In genomic region chr9:107624951-107625350, GRCm38 (mm10) we compare ENCODE assay signal across 8 mouse cellular contexts. TPM values are rescaled to one million over a fixed set of nuclear protein-coding genes. Genes with fewer than 3 reads are reported as not detected.
DNase-seq lines count a peak whose midpoint lies in the region; ATAC-seq lines count a peak whose summit lies in the region.

No protein-coding gene starts in this region.

- H3K27me3 ChIP-seq in lung, embryonic 16.5 days (ENCODE audit: control insufficient read depth, insufficient read depth, low read depth, low read length): no peaks in the 10 kb centered on the region
- no peaks in the 10 kb centered on the region for H3K27me3 ChIP-seq in limb, embryonic 12.5 days
- H3K27me3 ChIP-seq in stomach, embryonic 14.5 days (ENCODE audit: control insufficient read depth, insufficient read depth, low read length): no peaks in the 10 kb centered on the region

- no peaks in the 10 kb centered on the region for H3K9me3 ChIP-seq in lung, embryonic 16.5 days (ENCODE audit: control insufficient read depth, low read length)
- no peaks in the 10 kb centered on the region for H3K9me3 ChIP-seq in limb, embryonic 12.5 days
- no peaks in the 10 kb centered on the region for H3K9me3 ChIP-seq in stomach, embryonic 14.5 days (ENCODE audit: control insufficient read depth, low read depth, low read length)

- peak overlapping the region; percentile 36 for H3K27ac ChIP-seq in lung, embryonic 16.5 days (ENCODE audit: low read length)
- peak overlapping the region; percentile 53; the same call in 1 of the 2 replicates for H3K27ac ChIP-seq in limb, embryonic 12.5 days
- 0 out of 2 replicates have a peak overlapping the region, but pooled peaks have one; percentile 21 for H3K27ac ChIP-seq in stomach, embryonic 14.5 days (ENCODE audit: low read length)

- H3K4me2 ChIP-seq in lung, embryonic 16.5 days (ENCODE audit: low read depth, low read length): no peak overlapping the region
- H3K4me2 ChIP-seq in limb, embryonic 12.5 days: no peak overlapping the region
- no peak overlapping the region for H3K4me2 ChIP-seq in stomach, embryonic 14.5 days (replicated peaks; ENCODE audit: low read depth, low read length)

- DNase-seq in cerebellum, adult 11-12 months: peak; percentile 28
- no peak for DNase-seq in cerebellum, adult 11 months
- DNase-seq in lung, postnatal 25 days (ENCODE audit: low spot score): no peak
- no peak for DNase-seq in yolk sac, embryonic 10.5 days (ENCODE audit: low spot score)

- H3K9ac ChIP-seq in lung, embryonic 16.5 days (ENCODE audit: low read length): no peak overlapping the region
- H3K9ac ChIP-seq in limb, embryonic 12.5 days (replicated peaks): no peak overlapping the region
- H3K9ac ChIP-seq in stomach, embryonic 14.5 days (replicated peaks; ENCODE audit: low read depth, low read length): no peak overlapping the region

- WGBS in lung, embryonic 16.5 days: 90% methylated on average over 3 of the region's 3 CpGs
- WGBS in limb, embryonic 12.5 days: 90% methylated on average over 3 of the region's 3 CpGs
- 92% methylated on average over 3 of the region's 3 CpGs for WGBS in stomach, embryonic 14.5 days

- H3K4me1 ChIP-seq in lung, embryonic 16.5 days (replicated peaks; ENCODE audit: control insufficient read depth, insufficient read depth, low read length): peaks cover 51% of the 10 kb centered on the region
- peaks cover 41% of the 10 kb centered on the region for H3K4me1 ChIP-seq in limb, embryonic 12.5 days (replicated peaks)
- peaks cover 56% of the 10 kb centered on the region for H3K4me1 ChIP-seq in stomach, embryonic 14.5 days (ENCODE audit: control insufficient read depth, insufficient read depth, low read length)

- H3K4me3 ChIP-seq in lung, embryonic 16.5 days (ENCODE audit: low read length): no peak overlapping the region
- H3K4me3 ChIP-seq in limb, embryonic 12.5 days (replicated peaks): no peak overlapping the region
- no peak overlapping the region for H3K4me3 ChIP-seq in stomach, embryonic 14.5 days (ENCODE audit: low read depth, low read length)

- ATAC-seq in lung, embryonic 16.5 days (ENCODE audit: low read depth): no peak
- no peak for ATAC-seq in limb, embryonic 12.5 days (ENCODE audit: insufficient number of reproducible peaks, insufficient read depth, low FRiP score, low TSS enrichment, low read depth)
- ATAC-seq in stomach, embryonic 14.5 days (ENCODE audit: insufficient number of reproducible peaks, insufficient read depth, low FRiP score, low read depth): no peak
- ATAC-seq in CD4-positive, CD25-positive, alpha-beta regulatory T cell, adult 4 months: no peak

- peaks cover 8% of the 10 kb centered on the region for H3K36me3 ChIP-seq in lung, embryonic 16.5 days (ENCODE audit: control insufficient read depth, insufficient read depth, low read length)
- H3K36me3 ChIP-seq in limb, embryonic 12.5 days: peaks cover 73% of the 10 kb centered on the region
- H3K36me3 ChIP-seq in stomach, embryonic 14.5 days (ENCODE audit: control insufficient read depth, insufficient read depth, low read length): peaks cover 38% of the 10 kb centered on the region

RNA-seq across cellular contexts. Expression of gene Gnai2, which starts 10.2 kb away (rescaled TPM):
- 457 and 458 TPM in 2 replicates for polyA plus RNA-seq in lung, embryonic 16.5 days (2015; fragmentation: Nextera tagmentation; extraction: Ambion mirVana)
- polyA plus RNA-seq in limb, embryonic 12.5 days (2016; fragmentation: Nextera tagmentation; extraction: Ambion mirVana): 400 and 416 TPM in 2 replicates
- 359 TPM in 2 replicates for polyA plus RNA-seq in stomach, embryonic 14.5 days (2014; fragmentation: Nextera tagmentation; extraction: Ambion mirVana)
- 100 to 1,000 TPM; 120 to 139 TPM for polyA plus RNA-seq in CD4-positive, CD25-positive, alpha-beta regulatory T cell, adult 4 months (2017; shearing (Covaris generic))

RNA-seq across cellular contexts. Expression of gene Sema3b, which starts 15.9 kb away (rescaled TPM):
- 11.8 and 12.5 TPM in 2 replicates for polyA plus RNA-seq in lung, embryonic 16.5 days (2015; fragmentation: Nextera tagmentation; extraction: Ambion mirVana)
- polyA plus RNA-seq in limb, embryonic 12.5 days (2016; fragmentation: Nextera tagmentation; extraction: Ambion mirVana): 8.1 and 9.1 TPM in 2 replicates
- 6.1 and 7.9 TPM in 2 replicates for polyA plus RNA-seq in stomach, embryonic 14.5 days (2014; fragmentation: Nextera tagmentation; extraction: Ambion mirVana)
- not detected for polyA plus RNA-seq in CD4-positive, CD25-positive, alpha-beta regulatory T cell, adult 4 months (2017; shearing (Covaris generic))

RNA-seq across cellular contexts. Expression of gene Ifrd2, which starts 37.5 kb away (rescaled TPM):
- 44.1 and 51.9 TPM in 2 replicates for polyA plus RNA-seq in lung, embryonic 16.5 days (2015; fragmentation: Nextera tagmentation; extraction: Ambion mirVana)
- 38.5 and 40.2 TPM in 2 replicates for polyA plus RNA-seq in limb, embryonic 12.5 days (2016; fragmentation: Nextera tagmentation; extraction: Ambion mirVana)
- polyA plus RNA-seq in stomach, embryonic 14.5 days (2014; fragmentation: Nextera tagmentation; extraction: Ambion mirVana): 54.0 and 61.1 TPM in 2 replicates
- polyA plus RNA-seq in CD4-positive, CD25-positive, alpha-beta regulatory T cell, adult 4 months (2017; shearing (Covaris generic)): 10 to 100 TPM; 30.1 to 36.2 TPM

RNA-seq across cellular contexts. Expression of gene Hyal3, which starts 44.3 kb away (rescaled TPM):
- polyA plus RNA-seq in lung, embryonic 16.5 days (2015; fragmentation: Nextera tagmentation; extraction: Ambion mirVana): 0.97 and 1.6 TPM in 2 replicates
- polyA plus RNA-seq in limb, embryonic 12.5 days (2016; fragmentation: Nextera tagmentation; extraction: Ambion mirVana): 1.3 and 1.4 TPM in 2 replicates
- polyA plus RNA-seq in stomach, embryonic 14.5 days (2014; fragmentation: Nextera tagmentation; extraction: Ambion mirVana): 1.0 and 1.4 TPM in 2 replicates
- 1 to 10 TPM in 1 of 2 experiments, under 1 TPM in 1; 0.90 to 1.4 TPM for polyA plus RNA-seq in CD4-positive, CD25-positive, alpha-beta regulatory T cell, adult 4 months (2017; shearing (Covaris generic))

RNA-seq across cellular contexts. Expression of gene Slc38a3, which starts 44.4 kb away (rescaled TPM):
- 4.5 and 5.4 TPM in 2 replicates for polyA plus RNA-seq in lung, embryonic 16.5 days (2015; fragmentation: Nextera tagmentation; extraction: Ambion mirVana)
- 3.5 and 5.0 TPM in 2 replicates for polyA plus RNA-seq in limb, embryonic 12.5 days (2016; fragmentation: Nextera tagmentation; extraction: Ambion mirVana)
- polyA plus RNA-seq in stomach, embryonic 14.5 days (2014; fragmentation: Nextera tagmentation; extraction: Ambion mirVana): 3.7 and 7.1 TPM in 2 replicates
- not detected for polyA plus RNA-seq in CD4-positive, CD25-positive, alpha-beta regulatory T cell, adult 4 months (2017; shearing (Covaris generic))
